Mouse (Mus musculus) limb, embryonic 15.5 days (tissue): ENCODE measurements around the gene Zfp414. TPM values are rescaled to one million over a fixed set of nuclear protein-coding genes. Genes with fewer than 3 reads are reported as not detected.
"Not testable (repeated sequence)": the region's sequence is repeated elsewhere in the genome, so short reads cannot be mapped to it uniquely, and the experiment has no call there.

ENCODE experiments used
- ATAC-seq: fragments of 200-750 bp; cut with Nextera tagmentation; 2 replicates; pipeline ENCODE4 v1.8.0; 2017; ENCODE audit warnings: low read depth, moderate TSS enrichment; ENCODE audit not compliant: insufficient number of reproducible peaks, low FRiP score, low TSS enrichment
- H3K27ac ChIP-seq: fragments of 300-500 bp; sonication (generic); 2 replicates; pipeline ENCODE4 v1.5.1; 2015; ENCODE audit warnings: moderate library complexity, mild to moderate bottlenecking, inconsistent platforms
- H3K27me3 ChIP-seq: fragments of 300-500 bp; sonication (generic); 2 replicates; pipeline ENCODE4 v1.6.1; 2015; ENCODE audit warnings: inconsistent platforms
- H3K36me3 ChIP-seq: fragments of 300-500 bp; sonication (generic); 2 replicates; pipeline ENCODE4 v1.6.1; 2015; ENCODE audit warnings: inconsistent platforms
- H3K4me1 ChIP-seq: fragments of 300-500 bp; sonication (generic); 2 replicates; pipeline ENCODE4 v1.6.1; 2015; ENCODE audit warnings: inconsistent platforms
- H3K4me2 ChIP-seq: fragments of 300-500 bp; sonication (generic); 2 replicates; pipeline ENCODE4 v1.6.1; 2015; ENCODE audit warnings: mild to moderate bottlenecking, inconsistent platforms
- H3K4me3 ChIP-seq: fragments of 300-500 bp; sonication (generic); 2 replicates; pipeline ENCODE4 v1.5.1; 2015; ENCODE audit warnings: mild to moderate bottlenecking, inconsistent platforms
- H3K9ac ChIP-seq: fragments of 300-500 bp; sonication (generic); 2 replicates; pipeline ENCODE4 v1.6.1; 2015; ENCODE audit warnings: inconsistent platforms
- H3K9me3 ChIP-seq: fragments of 300-500 bp; sonication (generic); 2 replicates; pipeline ENCODE4 v1.6.1; 2016; ENCODE audit warnings: inconsistent platforms
- WGBS: fragments of 180-500 bp; shearing (Covaris S2); methylation state at CpG from one replicate; pipeline ENCODE4 v1.1.7; 2015; 5-methylcytosine and 5-hydroxymethylcytosine counted together
- polyA plus RNA-seq: library from polyadenylated mRNA; unstranded; fragments of >200 nt; fragmentation: Nextera tagmentation; extraction: Ambion mirVana; gene quantifications from 2 replicates; pipeline ENCODE4 v1.2.1, GENCODE M21; 2015

Gene Zfp414
- 40.5 and 42.4 TPM in 2 replicates for polyA plus RNA-seq

GRCm38 (mm10) chr17:33628621-33629486 lies at the start of gene Zfp414:
Zfp414 (plus strand) TSS chr17:33629090.
- peaks cover 20% of the 10 kb centered on the region for H3K4me1 ChIP-seq
- ATAC-seq, result peak; percentile 94
- H3K4me3 ChIP-seq, result peak within 1 kb of the TSS; percentile 78
- WGBS, result 2% methylated on average over 34 of the region's 35 CpGs
- peaks cover 28% of the 10 kb centered on the region for H3K36me3 ChIP-seq
- no peaks in the 10 kb centered on the region for H3K27me3 ChIP-seq
- H3K9me3 ChIP-seq, result no peaks in the 10 kb centered on the region
- peak within 1 kb of the TSS; percentile 58 for H3K4me2 ChIP-seq
- H3K27ac ChIP-seq, result peak within 1 kb of the TSS; percentile 100
- H3K9ac ChIP-seq, result peak within 1 kb of the TSS; percentile 71

DNA sequence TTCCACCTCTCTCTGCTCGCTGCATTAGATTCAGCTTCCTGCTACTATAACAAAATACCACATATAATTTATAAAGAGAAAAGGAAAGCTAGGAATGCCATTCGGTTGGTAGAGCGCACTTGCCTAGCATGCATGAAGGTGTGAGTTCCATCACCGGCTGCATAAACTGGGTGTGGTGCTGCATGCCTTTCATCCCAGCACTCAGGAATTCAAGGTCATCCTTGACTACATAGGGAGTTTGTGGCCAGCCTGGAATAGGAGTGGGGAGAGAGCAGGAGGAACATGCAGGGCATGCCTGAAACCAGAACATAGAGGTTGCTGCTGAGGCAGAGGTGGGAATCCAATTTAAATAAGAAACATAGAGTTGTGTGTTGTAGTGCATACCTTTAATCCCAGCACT lies 44.8 kb upstream of the Zfp414 start:
- no peaks in the 10 kb centered on the region for H3K27me3 ChIP-seq

GRCm38 (mm10) chr17:33586011-33586410 lies 42.9 kb upstream of the Zfp414 start:
- H3K4me2 ChIP-seq, result no peak overlapping the region
- WGBS, result 66% methylated on average over 17 of the region's 17 CpGs
- ATAC-seq, result no peak

More for the DNA sequence above, 44.8 kb upstream of the Zfp414 start:
- no peaks in the 10 kb centered on the region for H3K9me3 ChIP-seq
- H3K4me3 ChIP-seq, result no peak overlapping the region
- H3K27ac ChIP-seq, result no peak overlapping the region
- H3K9ac ChIP-seq, result no peak overlapping the region
- H3K4me2 ChIP-seq, result no peak overlapping the region
- 70% methylated on average over 4 of the region's 4 CpGs for WGBS
- H3K36me3 ChIP-seq, result no peaks in the 10 kb centered on the region
- no peak for ATAC-seq
- no peaks in the 10 kb centered on the region for H3K4me1 ChIP-seq

DNA sequence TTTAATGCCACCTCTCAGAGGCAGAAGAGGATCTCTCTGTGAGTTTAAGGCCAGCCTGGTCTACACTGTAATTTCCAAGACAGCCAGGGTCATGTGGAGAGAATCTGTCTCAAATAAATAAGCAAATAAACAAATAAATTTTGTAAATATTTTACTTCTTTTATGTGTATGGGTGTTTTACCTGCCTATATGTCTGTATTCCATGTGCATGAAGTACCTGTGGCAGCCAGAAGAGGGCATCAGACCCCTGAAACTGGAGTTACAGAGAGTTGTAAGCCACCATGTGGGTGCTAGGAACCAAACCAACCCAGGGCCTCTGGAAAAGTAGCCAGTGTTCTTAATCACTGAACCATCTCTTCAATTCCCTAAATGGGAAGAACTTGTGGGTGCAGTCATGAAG lies 31.6 kb upstream of the Zfp414 start:
- no peak overlapping the region for H3K4me3 ChIP-seq
- no peak overlapping the region for H3K4me2 ChIP-seq
- no peaks in the 10 kb centered on the region for H3K36me3 ChIP-seq
- no peaks in the 10 kb centered on the region for H3K27me3 ChIP-seq
- H3K27ac ChIP-seq, result no peak overlapping the region
- ATAC-seq, result no peak
- H3K9me3 ChIP-seq, result no peaks in the 10 kb centered on the region
- no peak overlapping the region for H3K9ac ChIP-seq
- no peaks in the 10 kb centered on the region for H3K4me1 ChIP-seq

More at GRCm38 (mm10) chr17:33586011-33586410, 42.9 kb upstream of the Zfp414 start:
- no peak overlapping the region for H3K9ac ChIP-seq
- H3K36me3 ChIP-seq, result no peaks in the 10 kb centered on the region
- H3K27me3 ChIP-seq, result no peaks in the 10 kb centered on the region
- H3K4me3 ChIP-seq, result no peak overlapping the region
- H3K9me3 ChIP-seq, result no peaks in the 10 kb centered on the region
- no peaks in the 10 kb centered on the region for H3K4me1 ChIP-seq
- no peak overlapping the region for H3K27ac ChIP-seq

DNA sequence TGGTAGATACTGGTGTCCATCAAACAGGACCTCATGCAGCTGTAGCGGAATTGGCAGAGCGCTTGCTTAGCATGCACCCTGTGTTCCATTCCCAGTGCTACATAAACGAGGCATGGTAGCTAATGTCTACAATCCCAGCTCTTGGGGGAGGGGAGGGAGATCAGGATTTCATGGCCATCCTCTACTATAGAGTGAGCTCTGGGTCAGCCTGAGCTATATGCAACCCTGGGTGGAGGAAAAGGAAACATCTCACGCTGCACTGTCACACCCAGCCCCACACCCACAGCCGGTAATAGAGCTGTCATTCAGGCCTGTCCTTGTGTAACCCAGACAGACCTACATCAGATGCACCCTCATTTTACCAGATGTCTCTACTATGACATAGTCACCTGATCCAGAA lies 30.4 kb upstream of the Zfp414 start:
- Histone ChIP-seq H3K9me3 (no peaks in the 10 kb centered on the region), H3K27me3 (no peaks in the 10 kb centered on the region), H3K4me2 (no peak overlapping the region), H3K27ac (no peak overlapping the region), H3K4me1 (no peaks in the 10 kb centered on the region), H3K4me3 (no peak overlapping the region), H3K9ac (no peak overlapping the region), H3K36me3 (no peaks in the 10 kb centered on the region)
- 88% methylated on average over 5 of the region's 5 CpGs for WGBS
- ATAC-seq, result no peak

DNA sequence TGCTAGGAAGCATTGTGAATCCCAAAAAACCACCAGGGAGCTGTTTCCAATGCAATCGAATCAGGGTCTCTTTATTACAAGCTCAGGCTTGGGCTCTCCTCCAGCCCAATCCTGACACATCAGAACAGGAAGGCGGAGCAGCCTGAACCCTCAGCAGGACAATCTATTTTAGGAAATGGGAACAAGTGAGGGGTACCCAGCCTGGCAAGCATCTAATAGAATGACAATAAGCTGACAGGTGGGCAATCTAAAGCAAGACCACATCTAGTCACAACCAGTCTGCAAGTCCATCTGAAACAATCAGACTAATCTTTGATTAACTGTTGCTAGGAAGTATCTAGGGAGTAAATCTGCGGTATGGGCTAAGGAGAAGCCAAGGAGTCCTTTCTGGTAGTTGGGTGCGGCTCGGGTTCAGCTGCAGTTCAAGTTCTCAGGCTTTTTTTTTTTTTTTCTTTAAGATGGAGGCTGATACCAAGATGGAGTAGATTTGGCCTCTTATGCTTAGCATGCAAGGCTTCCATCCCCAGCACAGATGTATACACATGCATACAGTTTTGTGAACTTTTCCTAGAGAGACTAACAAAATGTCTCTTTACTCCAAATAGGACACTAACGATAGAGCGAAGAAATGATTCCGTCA lies 28.9 kb upstream of the Zfp414 start:
- no peaks in the 10 kb centered on the region for H3K36me3 ChIP-seq
- no peaks in the 10 kb centered on the region for H3K27me3 ChIP-seq
- H3K4me1 ChIP-seq, result no peaks in the 10 kb centered on the region
- no peak overlapping the region for H3K27ac ChIP-seq
- no peak for ATAC-seq
- no peaks in the 10 kb centered on the region for H3K9me3 ChIP-seq
- WGBS, result 85% methylated on average over 8 of the region's 8 CpGs
- no peak overlapping the region for H3K4me3 ChIP-seq
- H3K9ac ChIP-seq, result no peak overlapping the region
- no peak overlapping the region for H3K4me2 ChIP-seq

- ATAC-seq, result no peak
- WGBS, result 76% methylated on average over 3 of the region's 3 CpGs
- no peak overlapping the region for H3K9ac ChIP-seq
- H3K27me3 ChIP-seq, result no peaks in the 10 kb centered on the region
- no peaks in the 10 kb centered on the region for H3K4me1 ChIP-seq
- H3K9me3 ChIP-seq, result no peaks in the 10 kb centered on the region
- H3K36me3 ChIP-seq, result no peaks in the 10 kb centered on the region
- H3K4me2 ChIP-seq, result no peak overlapping the region
- no peak overlapping the region for H3K4me3 ChIP-seq
- no peak overlapping the region for H3K27ac ChIP-seq
Observed at GRCm38 (mm10) chr17:33600831-33601230, 28.1 kb upstream of the Zfp414 start.

- WGBS, result 82% methylated on average over 12 of the region's 12 CpGs
- Histone ChIP-seq H3K4me2 (no peak overlapping the region), H3K4me3 (no peak overlapping the region), H3K4me1 (no peaks in the 10 kb centered on the region), H3K9ac (no peak overlapping the region), H3K27me3 (no peaks in the 10 kb centered on the region), H3K36me3 (no peaks in the 10 kb centered on the region), H3K9me3 (no peaks in the 10 kb centered on the region), H3K27ac (no peak overlapping the region)
- no peak for ATAC-seq
Observed at GRCm38 (mm10) chr17:33601947-33602346, 26.9 kb upstream of the Zfp414 start.

- Histone ChIP-seq H3K4me2 (no peak overlapping the region), H3K9ac (no peak overlapping the region)
- 88% methylated on average over 2 of the region's 2 CpGs for WGBS
Observed at GRCm38 (mm10) chr17:33607273-33607672, 21.6 kb upstream of the Zfp414 start.

DNA sequence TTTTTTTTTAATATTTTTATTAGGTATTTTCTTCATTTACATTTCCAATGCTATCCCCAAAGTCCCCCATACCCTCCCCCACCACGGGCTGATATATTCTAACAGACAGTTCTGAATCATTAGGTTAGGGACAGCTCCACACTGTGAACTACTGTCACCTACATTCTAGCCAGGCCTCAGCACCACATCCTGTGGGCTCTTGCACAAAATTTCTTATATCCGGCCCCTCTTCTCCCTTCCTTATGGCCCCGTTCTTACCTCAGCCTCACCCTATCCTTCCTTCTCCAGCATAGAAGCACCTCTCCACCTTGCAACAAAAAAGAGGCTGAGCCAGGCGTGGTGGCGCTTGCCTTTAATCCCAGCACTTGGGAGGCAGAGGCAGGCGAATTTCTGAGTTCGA lies 18.3 kb upstream of the Zfp414 start:
- Histone ChIP-seq H3K9me3 (no peaks in the 10 kb centered on the region), H3K4me1 (no peaks in the 10 kb centered on the region), H3K36me3 (no peaks in the 10 kb centered on the region), H3K27ac (no peak overlapping the region), H3K4me3 (no peak overlapping the region), H3K4me2 (no peak overlapping the region), H3K27me3 (no peaks in the 10 kb centered on the region), H3K9ac (no peak overlapping the region)
- no peak for ATAC-seq
- 90% methylated on average over 7 of the region's 7 CpGs for WGBS

More at GRCm38 (mm10) chr17:33607273-33607672, 21.6 kb upstream of the Zfp414 start:
- no peak overlapping the region for H3K4me3 ChIP-seq
- H3K9me3 ChIP-seq, result no peaks in the 10 kb centered on the region
- no peaks in the 10 kb centered on the region for H3K4me1 ChIP-seq
- no peak for ATAC-seq
- no peak overlapping the region for H3K27ac ChIP-seq
- H3K36me3 ChIP-seq, result no peaks in the 10 kb centered on the region
- H3K27me3 ChIP-seq, result no peaks in the 10 kb centered on the region

- H3K4me1 ChIP-seq, H3K27ac ChIP-seq, H3K9me3 ChIP-seq, H3K36me3 ChIP-seq, H3K4me3 ChIP-seq, H3K9ac ChIP-seq, ATAC-seq, H3K4me2 ChIP-seq, H3K27me3 ChIP-seq: not testable (repeated sequence)
- WGBS, result 79% methylated on average over 5 of the region's 5 CpGs
Observed at GRCm38 (mm10) chr17:33613726-33614125, 15.2 kb upstream of the Zfp414 start.

DNA sequence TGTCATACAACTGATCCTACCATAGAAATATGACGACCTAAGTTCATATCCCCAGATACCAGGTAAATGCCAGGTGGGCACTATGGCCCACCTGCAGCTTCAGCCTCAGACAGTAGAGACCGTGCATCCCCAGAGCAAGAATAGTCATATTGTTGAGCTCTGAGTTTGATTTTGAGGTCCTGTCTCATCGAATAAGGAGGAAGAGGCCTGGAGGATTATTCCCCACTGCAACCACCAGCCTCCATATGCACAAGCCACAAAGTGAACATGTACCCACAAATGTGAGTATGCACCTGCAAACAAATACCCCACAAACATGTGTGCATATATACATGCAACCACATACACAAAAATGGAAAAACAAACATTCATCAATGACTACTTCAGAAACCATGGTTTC lies 1.6 kb upstream of the Zfp414 start:
- Histone ChIP-seq H3K27me3 (no peaks in the 10 kb centered on the region), H3K27ac (no peak overlapping the region), H3K4me2 (no peak overlapping the region), H3K4me1 (peaks cover 20% of the 10 kb centered on the region), H3K9ac (no peak overlapping the region), H3K9me3 (no peaks in the 10 kb centered on the region), H3K4me3 (no peak overlapping the region), H3K36me3 (peaks cover 20% of the 10 kb centered on the region)
- ATAC-seq, result no peak
- WGBS, result 86% methylated on average over 3 of the region's 3 CpGs
